Mouse (Mus musculus) heart, embryonic 16.5 days (tissue): Measurements from ENCODE around the gene Bclaf3. TPM values are rescaled to one million over a fixed set of nuclear protein-coding genes. Genes with fewer than 3 reads are reported as not detected.

Source experiments
- ATAC-seq: fragments of 200-750 bp; cut with Nextera tagmentation; replicated peaks from 2 replicates; pipeline ENCODE4 v1.8.0; 2017; ENCODE audit warnings: moderate number of reproducible peaks; ENCODE audit not compliant: insufficient read depth, low FRiP score; ENCODE audit errors: extremely low read depth
- H3K27ac ChIP-seq: fragments of 300-500 bp; sonication (generic); 2 replicates; pipeline ENCODE4 v1.5.1; 2014; ENCODE audit warnings: mild to moderate bottlenecking, low read length, control low read depth, moderate library complexity
- H3K27me3 ChIP-seq: fragments of 300-500 bp; sonication (generic); 2 replicates; pipeline ENCODE4 v1.6.1; 2014; ENCODE audit warnings: low read length, mixed read lengths; ENCODE audit not compliant: control insufficient read depth, insufficient read depth
- H3K36me3 ChIP-seq: fragments of 300-500 bp; sonication (generic); 2 replicates; pipeline ENCODE4 v1.6.1; 2014; ENCODE audit not compliant: control insufficient read depth, insufficient read depth
- H3K4me1 ChIP-seq: fragments of 300-500 bp; sonication (generic); 2 replicates; pipeline ENCODE4 v1.6.1; 2014; ENCODE audit warnings: low read length, mixed read lengths; ENCODE audit not compliant: control insufficient read depth, insufficient read depth
- H3K4me2 ChIP-seq: fragments of 300-500 bp; sonication (generic); 2 replicates; pipeline ENCODE4 v1.6.1; 2014; ENCODE audit warnings: low read depth, mild to moderate bottlenecking, control low read depth, low read length
- H3K4me3 ChIP-seq: fragments of 300-500 bp; sonication (generic); 2 replicates; pipeline ENCODE4 v1.5.1; 2014; ENCODE audit warnings: mild to moderate bottlenecking, control low read depth, low read length
- H3K9ac ChIP-seq: fragments of 300-500 bp; sonication (generic); 2 replicates; pipeline ENCODE4 v1.6.1; 2014; ENCODE audit warnings: low read length, control low read depth
- H3K9me3 ChIP-seq: fragments of 300-500 bp; sonication (generic); replicated peaks from 2 replicates; pipeline ENCODE4 v1.6.1; 2016; ENCODE audit warnings: low read length; ENCODE audit not compliant: control insufficient read depth
- WGBS: fragments of 180-500 bp; shearing (Covaris S2); extraction: QIAGEN DNeasy Blood & Tissue Kit; methylation state at CpG from one replicate; pipeline ENCODE4 v1.1.7; 2014; 5-methylcytosine and 5-hydroxymethylcytosine counted together
- polyA plus RNA-seq: library from polyadenylated mRNA; unstranded; fragments of >200 nt; fragmentation: Nextera tagmentation; extraction: Ambion mirVana; gene quantifications from 2 replicates; pipeline ENCODE4 v1.2.1, GENCODE M21; 2015

Gene Bclaf3
- polyA plus RNA-seq, 1 experiment from 2014 or later: 11.8 TPM

GRCm38 (mm10) chrX:159604832-159605231, 78.3 kb downstream of the Bclaf3 start:
- no peaks in the 10 kb centered on the region for H3K4me1 ChIP-seq
- H3K4me3 ChIP-seq: no peak overlapping the region
- H3K27me3 ChIP-seq: no peaks in the 10 kb centered on the region
- H3K9ac ChIP-seq: no peak overlapping the region
- 75% methylated on average over 2 of the region's 2 CpGs for WGBS
- no peaks in the 10 kb centered on the region for H3K36me3 ChIP-seq
- ATAC-seq: no peak
- no peaks in the 10 kb centered on the region for H3K9me3 ChIP-seq
- no peak overlapping the region for H3K27ac ChIP-seq
- no peak overlapping the region for H3K4me2 ChIP-seq

- ATAC-seq: no peak
Measured at GRCm38 (mm10) chrX:159606936-159607335, 80.4 kb downstream of the Bclaf3 start.

GRCm38 (mm10) chrX:159626208-159626906, 99.9 kb downstream of the Bclaf3 start:
- Histone ChIP-seq H3K4me1 (peaks cover 5% of the 10 kb centered on the region; the same call in 1 of the 2 replicates), H3K9me3 (no peaks in the 10 kb centered on the region), H3K27me3 (no peaks in the 10 kb centered on the region), H3K27ac (no peak overlapping the region), H3K4me2 (peak overlapping the region; percentile 82), H3K4me3 (peak overlapping the region; percentile 68), H3K36me3 (no peaks in the 10 kb centered on the region), H3K9ac (peak overlapping the region; percentile 49)
- ATAC-seq: peak; percentile 37
- 28% methylated on average over 12 of the region's 12 CpGs for WGBS

More at GRCm38 (mm10) chrX:159606936-159607335, 80.4 kb downstream of the Bclaf3 start:
- Histone ChIP-seq H3K9me3 (no peaks in the 10 kb centered on the region), H3K4me2 (no peak overlapping the region), H3K9ac (no peak overlapping the region), H3K27ac (no peak overlapping the region), H3K36me3 (no peaks in the 10 kb centered on the region), H3K4me3 (no peak overlapping the region), H3K27me3 (no peaks in the 10 kb centered on the region), H3K4me1 (no peaks in the 10 kb centered on the region)
- 40% methylated on average over 6 of the region's 6 CpGs for WGBS

GRCm38 (mm10) chrX:159626907-159627587, 100.6 kb downstream of the Bclaf3 start, which contains the start of gene Sh3kbp1:
Gene Sh3kbp1 (plus strand): TSS chrX:159627272.
- Histone ChIP-seq H3K4me2 (peak within 1 kb of the TSS; percentile 82), H3K9ac (peak within 1 kb of the TSS; percentile 82), H3K4me1 (peaks cover 5% of the 10 kb centered on the region; the same call in 1 of the 2 replicates), H3K9me3 (no peaks in the 10 kb centered on the region), H3K27ac (peak within 1 kb of the TSS; percentile 75), H3K4me3 (peak within 1 kb of the TSS; percentile 68), H3K27me3 (no peaks in the 10 kb centered on the region), H3K36me3 (no peaks in the 10 kb centered on the region)
- 12% methylated on average over 35 of the region's 60 CpGs for WGBS
- ATAC-seq: peak; percentile 82

- H3K9ac ChIP-seq: peak overlapping the region; percentile 82
- H3K27ac ChIP-seq: peak overlapping the region; percentile 75
- ATAC-seq: peak; percentile 51
- H3K27me3 ChIP-seq: no peaks in the 10 kb centered on the region
- peak overlapping the region; percentile 68 for H3K4me3 ChIP-seq
- H3K4me2 ChIP-seq: peak overlapping the region; percentile 82
- H3K4me1 ChIP-seq: peaks cover 5% of the 10 kb centered on the region; the same call in 1 of the 2 replicates
- WGBS: 9% methylated on average over 38 of the region's 56 CpGs
- H3K36me3 ChIP-seq: no peaks in the 10 kb centered on the region
- H3K9me3 ChIP-seq: no peaks in the 10 kb centered on the region
Measured at GRCm38 (mm10) chrX:159627588-159628566, 101.4 kb downstream of the Bclaf3 start.

- Histone ChIP-seq H3K27ac (no peak overlapping the region), H3K4me2 (peak overlapping the region; percentile 82), H3K4me1 (peaks cover 5% of the 10 kb centered on the region; the same call in 1 of the 2 replicates), H3K9me3 (no peaks in the 10 kb centered on the region), H3K4me3 (peak overlapping the region; percentile 68), H3K27me3 (no peaks in the 10 kb centered on the region), H3K36me3 (no peaks in the 10 kb centered on the region), H3K9ac (no peak overlapping the region)
- 32% methylated on average over 4 of the region's 4 CpGs for WGBS
- ATAC-seq: no peak
Measured at GRCm38 (mm10) chrX:159628629-159629028, 102.1 kb downstream of the Bclaf3 start.

GRCm38 (mm10) chrX:159629203-159629602, 102.7 kb downstream of the Bclaf3 start:
- 0 out of 2 replicates have a peak overlapping the region, but pooled peaks have one; percentile 14 for H3K4me3 ChIP-seq
- no peak overlapping the region for H3K27ac ChIP-seq
- no peak overlapping the region for H3K9ac ChIP-seq
- 52% methylated on average over 2 of the region's 2 CpGs for WGBS
- ATAC-seq: no peak
- H3K9me3 ChIP-seq: no peaks in the 10 kb centered on the region
- H3K36me3 ChIP-seq: no peaks in the 10 kb centered on the region
- peaks cover 5% of the 10 kb centered on the region; the same call in 1 of the 2 replicates for H3K4me1 ChIP-seq
- H3K27me3 ChIP-seq: no peaks in the 10 kb centered on the region
- H3K4me2 ChIP-seq: peak overlapping the region; percentile 82

- WGBS: 83% methylated on average over 4 of the region's 4 CpGs
- H3K9me3 ChIP-seq: no peaks in the 10 kb centered on the region
Measured at GRCm38 (mm10) chrX:159638500-159639227, 112.2 kb downstream of the Bclaf3 start.

More at GRCm38 (mm10) chrX:159638500-159639227, 112.2 kb downstream of the Bclaf3 start:
- Histone ChIP-seq H3K4me3 (no peak overlapping the region), H3K4me1 (no peaks in the 10 kb centered on the region), H3K27ac (no peak overlapping the region), H3K36me3 (no peaks in the 10 kb centered on the region), H3K4me2 (no peak overlapping the region), H3K27me3 (no peaks in the 10 kb centered on the region), H3K9ac (no peak overlapping the region)
- ATAC-seq: no peak
